Mouse (Mus musculus) bone marrow, adult 2 months (tissue): ENCODE measurements around the gene Timm8a2.

Experiments used
- CTCF ChIP-seq: fragments of 200-500 bp; IDR thresholded peaks from 2 replicates; pipeline ENCODE4 v1.5.1; 2011; ENCODE audit warnings: low read length, control low read depth; ENCODE audit not compliant: control insufficient read depth, insufficient read depth
- POLR2A ChIP-seq: fragments of 200-500 bp; IDR thresholded peaks from 2 replicates; pipeline ENCODE4 v1.6.1; 2011; ENCODE audit warnings: low read depth, mild to moderate bottlenecking, control low read depth, low read length, borderline replicate concordance; ENCODE audit not compliant: control insufficient read depth

GRCm38 (mm10) chr14:121994171-121994700 lies 40.2 kb upstream of the Timm8a2 start:
- TF ChIP-seq POLR2A (no peak), CTCF (no peak)
